Mouse (Mus musculus) adrenal gland, postnatal 4 days (tissue): Measurements from ENCODE around the gene Sel1l3. TPM values are rescaled to one million over a fixed set of nuclear protein-coding genes. Genes with fewer than 3 reads are reported as not detected.

Source experiments
- DNase-seq, 2 experiments: peaks; one replicate each; pipeline ENCODE4 v3.0.0; 2021 to 2022; ENCODE audit warnings: low spot score in 2 of 2, mixed read lengths in 2 of 2
- long read RNA-seq, 2 experiments: library from polyadenylated mRNA; stranded (forward); transcript quantifications; one replicate each; pipeline ENCODE4 v2.0.0; 2021
- total RNA-seq, 2 experiments: library from RNA; stranded (reverse); gene quantifications; 2 replicates each; pipeline ENCODE4 v1.2.3; 2021

The Sel1l3 gene
- 1 to 10 TPM; 7.0 to 8.0 TPM for total RNA-seq
- long read RNA-seq, experiment 1, full-length matches to known transcripts: 1 of 3 reads
- long read RNA-seq, experiment 1, partial matches to known transcripts: 2 of 3 reads
- long read RNA-seq, experiment 1, other reads (novel, unspliced or antisense): 0 of 3 reads
- long read RNA-seq, experiment 2, full-length matches to known transcripts: 2 of 4 reads
- long read RNA-seq, experiment 2, partial matches to known transcripts: 1 of 4 reads
- long read RNA-seq, experiment 2, other reads (novel, unspliced or antisense): 1 of 4 reads

DNA sequence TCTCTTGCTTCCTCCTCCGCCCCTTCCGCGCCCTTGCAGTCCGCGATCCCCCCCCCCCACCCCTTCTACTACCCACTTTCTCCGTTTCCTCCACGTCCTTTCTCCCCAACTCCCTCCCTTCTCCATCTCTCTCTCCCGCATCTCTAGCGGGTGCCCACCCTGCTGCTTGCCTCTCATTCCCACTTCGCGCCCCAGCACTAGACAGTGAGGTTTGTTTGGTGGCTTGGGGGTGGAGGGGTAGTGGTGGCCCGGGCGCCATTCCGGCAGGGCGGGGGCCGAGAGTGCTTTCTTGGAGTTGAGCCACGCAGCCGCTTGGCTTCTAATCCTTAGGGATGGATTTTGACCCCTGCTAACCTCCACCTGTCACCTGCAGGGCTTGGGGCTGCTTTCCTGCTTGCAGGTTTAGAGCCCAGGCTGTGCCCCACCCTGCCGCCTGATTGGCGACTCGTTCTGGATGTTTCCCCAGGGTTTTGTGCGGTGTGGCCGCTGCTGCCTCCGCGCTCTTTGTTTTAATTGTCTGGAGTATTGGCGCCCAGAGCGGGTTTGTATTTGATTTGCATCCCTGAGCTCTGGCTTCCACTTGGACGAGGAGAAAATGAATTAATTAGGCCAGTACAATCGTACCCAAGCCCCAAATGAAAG is at the start of gene Sel1l3:
Gene Sel1l3, minus strand, starts transcription at position 217 of the 642 bp plus-strand sequence.
- no peak for DNase-seq

DNA sequence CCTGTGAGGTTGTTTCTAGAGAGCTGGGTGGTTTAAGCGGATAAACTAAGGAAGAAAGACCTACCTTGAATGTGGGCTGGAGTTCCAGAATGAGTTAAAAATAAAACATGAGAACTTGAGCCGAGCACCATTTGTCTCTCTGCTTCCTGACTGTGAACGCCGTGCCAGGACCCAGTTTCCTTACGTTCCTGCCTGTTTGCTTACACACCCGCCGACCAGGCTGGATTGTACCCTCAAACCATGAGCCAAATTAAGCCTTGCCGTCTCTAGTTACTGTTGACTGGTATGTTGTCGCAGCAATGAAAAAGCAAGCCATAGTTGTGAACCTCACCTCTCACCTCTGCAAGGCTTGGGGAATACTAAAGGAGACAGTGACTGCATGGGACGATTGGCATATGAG is 48.3 kb upstream of the Sel1l3 start:
- DNase-seq: no peak

DNA sequence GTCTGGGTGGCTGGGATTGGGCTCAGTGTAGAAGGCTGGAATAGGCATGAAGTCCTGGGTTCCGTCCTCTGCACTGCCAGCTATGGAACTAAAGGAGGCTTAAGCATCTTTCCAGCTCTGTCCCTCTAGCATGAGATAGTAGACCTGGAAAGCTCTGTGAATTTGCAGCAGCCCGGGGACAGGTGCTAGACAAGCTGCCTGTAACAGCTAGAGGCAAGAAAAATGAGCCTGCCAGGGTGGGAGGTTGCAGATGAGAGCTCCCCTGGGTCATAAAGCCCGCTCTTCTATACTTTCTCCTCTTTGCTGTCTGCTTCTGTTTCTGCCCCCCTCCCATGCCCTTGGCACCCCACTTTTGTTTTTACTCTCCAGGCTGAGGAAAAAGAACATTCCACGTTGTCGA is 46.2 kb upstream of the Sel1l3 start:
- DNase-seq: no peak

DNA sequence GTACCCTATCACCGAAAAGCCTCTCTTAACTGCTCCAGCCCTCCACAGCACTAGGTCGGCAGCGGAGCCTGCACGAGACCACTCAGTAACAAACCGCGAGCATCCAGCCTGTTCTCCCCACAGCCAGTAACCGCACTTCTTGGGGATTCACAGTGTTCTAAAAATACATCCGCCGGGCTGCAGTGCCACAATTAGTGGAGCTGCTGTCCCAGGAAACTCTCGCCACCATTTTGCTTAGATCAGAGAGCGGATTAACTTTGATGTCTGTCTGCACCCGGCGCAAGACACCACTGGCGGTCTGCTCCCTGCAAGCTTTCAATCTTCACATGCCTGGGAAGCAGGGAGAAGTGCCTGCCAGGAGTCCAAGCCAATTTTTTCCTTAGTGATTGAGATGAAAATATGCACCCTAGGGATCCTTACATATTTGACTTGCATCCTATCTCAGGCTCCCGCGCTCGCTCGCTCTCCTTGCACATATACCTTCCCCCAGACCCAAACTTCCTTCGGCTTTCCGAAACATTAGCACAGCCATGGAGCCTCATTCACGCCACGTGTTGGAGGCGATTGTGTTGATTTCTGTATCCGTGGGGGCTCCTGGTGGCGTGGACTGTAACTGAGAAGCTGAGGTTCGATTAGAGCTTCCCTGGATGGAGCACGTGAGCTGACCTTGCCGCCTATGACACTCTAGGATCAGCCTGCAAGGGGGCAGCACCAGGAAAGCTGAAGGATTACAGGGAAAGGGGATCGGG is 44.5 kb upstream of the Sel1l3 start:
- DNase-seq: no peak

DNA sequence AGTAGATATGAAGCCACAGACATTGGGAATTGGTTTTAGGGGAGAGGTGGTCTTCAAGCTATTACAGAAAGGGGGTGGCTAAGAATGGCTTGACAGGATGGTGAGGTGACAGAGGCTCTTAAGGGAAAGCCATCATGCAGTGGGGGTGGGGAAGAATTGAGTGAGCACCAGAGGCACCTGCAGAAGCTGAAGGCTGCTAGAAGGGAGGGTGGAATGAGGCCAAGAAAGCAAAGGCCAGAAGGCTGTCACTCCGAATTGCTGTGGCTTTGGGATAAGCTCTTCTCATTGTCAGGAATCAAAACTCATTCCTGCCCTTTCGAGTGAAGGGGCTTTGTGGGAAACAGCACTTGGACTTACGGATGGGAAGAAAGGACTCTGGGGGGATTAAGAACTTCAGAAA is 41.1 kb upstream of the Sel1l3 start:
- no peak for DNase-seq

DNA sequence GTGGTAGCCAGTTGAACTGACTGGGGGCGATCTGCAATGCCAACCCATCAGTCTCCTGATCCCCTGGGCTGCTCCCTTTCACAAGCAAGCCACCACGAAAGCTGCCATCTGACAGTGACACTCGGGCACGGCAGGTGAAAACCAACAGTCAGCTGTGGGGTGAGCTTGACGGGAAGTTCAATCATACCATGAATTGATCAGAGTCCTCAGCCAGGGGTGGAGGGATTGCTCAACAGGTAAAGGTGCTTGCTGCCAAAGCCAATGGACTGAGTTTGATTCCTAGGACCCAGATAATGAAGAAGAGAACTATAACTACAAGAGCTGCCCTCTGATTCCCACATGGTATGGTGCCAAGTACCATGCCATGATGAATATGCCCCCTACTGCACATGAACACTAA is 40.4 kb upstream of the Sel1l3 start:
- no peak for DNase-seq

DNA sequence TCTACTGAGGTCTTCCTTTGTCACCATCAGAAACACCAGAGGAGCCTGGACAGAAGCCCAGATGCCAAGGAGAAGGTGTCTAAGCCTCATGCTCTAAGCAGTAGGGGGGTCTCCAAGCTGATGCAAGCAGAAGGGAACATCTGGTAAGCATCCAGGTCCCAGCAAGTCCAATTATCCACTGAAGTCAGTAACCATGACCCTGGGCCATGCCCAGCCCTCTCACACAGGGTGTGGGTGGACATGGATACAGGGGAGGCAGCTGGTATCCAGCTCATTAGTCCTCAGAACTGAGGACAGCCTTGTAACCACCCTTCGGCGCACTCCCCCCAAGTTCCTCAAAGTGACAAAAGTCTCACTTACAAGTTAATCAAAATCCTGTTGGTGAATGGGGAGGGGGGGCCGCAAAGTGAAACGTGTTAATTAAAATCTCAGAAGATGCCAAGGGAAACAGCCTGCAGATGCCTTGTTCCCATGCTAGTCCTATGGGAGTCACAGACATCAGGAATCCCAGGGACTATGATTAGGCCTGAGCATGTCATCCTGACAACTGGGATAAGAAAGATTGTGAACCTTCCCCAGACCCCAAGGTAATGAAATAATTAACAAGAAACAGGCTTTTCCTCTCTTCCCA is 35.8 kb upstream of the Sel1l3 start:
- DNase-seq: no peak

DNA sequence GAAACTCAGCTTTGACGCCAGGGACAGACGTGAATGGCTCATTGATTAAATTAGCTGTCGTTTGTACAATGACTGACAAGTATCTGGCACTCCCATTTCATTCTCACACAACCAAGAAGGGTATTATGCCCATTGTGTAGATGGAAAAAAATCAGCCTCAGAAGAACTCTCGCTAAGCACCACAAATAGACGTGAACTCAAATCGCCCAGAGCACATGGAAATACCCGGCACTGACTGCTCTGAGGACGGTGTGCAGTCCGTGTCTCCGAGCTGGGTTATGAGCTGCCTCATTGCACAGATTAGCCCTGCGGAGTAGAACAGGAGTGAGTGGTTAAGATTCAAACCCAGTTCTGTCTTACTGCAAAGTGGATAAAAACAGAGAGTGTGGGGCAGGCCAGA is 34.8 kb upstream of the Sel1l3 start:
- no peak for DNase-seq

DNA sequence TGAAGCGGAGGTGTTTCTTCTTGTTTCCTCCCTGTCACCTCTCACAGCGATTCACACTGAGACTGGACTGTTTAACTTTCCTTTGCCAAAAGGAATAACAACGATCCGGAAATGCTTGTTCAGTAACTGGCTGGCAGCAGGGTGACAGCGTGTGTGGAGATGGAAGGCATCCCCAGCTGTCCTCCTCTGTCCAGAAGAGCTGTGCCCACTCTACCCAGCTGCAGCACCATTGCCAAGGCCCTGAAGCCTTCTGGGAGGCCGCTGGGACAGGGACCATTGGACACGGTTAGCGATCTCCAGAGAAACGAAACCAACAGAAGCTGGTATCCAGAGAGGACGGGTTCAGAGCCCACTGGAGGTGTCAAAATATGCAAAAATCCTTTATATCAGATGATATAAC is 30.2 kb upstream of the Sel1l3 start:
- DNase-seq: no peak

DNA sequence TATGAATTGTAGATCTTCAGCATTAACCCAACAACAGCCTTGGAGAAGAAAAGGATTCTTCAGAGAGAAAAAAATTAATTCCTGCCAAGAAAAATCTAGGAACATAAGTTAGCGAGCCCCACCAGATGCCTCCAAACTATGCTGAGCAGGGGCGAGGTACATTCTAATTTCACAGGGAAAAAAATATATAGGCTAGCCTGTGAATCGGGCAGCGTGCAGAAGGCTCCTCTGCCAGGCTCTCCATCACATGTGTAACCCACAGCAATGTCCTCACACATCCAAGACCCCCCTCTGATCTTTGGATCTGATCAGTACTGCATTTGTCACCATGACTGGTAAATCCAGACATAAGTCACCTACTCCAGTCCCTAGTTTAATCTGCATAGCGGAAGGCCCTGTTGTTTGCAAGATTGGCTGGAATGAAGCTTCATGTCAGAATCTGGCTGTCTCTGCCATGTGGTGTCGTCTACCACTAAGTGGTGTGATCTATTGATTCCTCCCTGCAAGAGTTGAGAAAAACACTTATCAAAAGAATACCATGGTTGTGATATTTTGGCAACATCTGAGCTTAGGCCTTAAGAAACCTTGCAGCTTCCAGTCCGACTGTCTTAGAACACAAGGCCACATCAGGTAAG is 29.3 kb upstream of the Sel1l3 start:
- no peak for DNase-seq

DNA sequence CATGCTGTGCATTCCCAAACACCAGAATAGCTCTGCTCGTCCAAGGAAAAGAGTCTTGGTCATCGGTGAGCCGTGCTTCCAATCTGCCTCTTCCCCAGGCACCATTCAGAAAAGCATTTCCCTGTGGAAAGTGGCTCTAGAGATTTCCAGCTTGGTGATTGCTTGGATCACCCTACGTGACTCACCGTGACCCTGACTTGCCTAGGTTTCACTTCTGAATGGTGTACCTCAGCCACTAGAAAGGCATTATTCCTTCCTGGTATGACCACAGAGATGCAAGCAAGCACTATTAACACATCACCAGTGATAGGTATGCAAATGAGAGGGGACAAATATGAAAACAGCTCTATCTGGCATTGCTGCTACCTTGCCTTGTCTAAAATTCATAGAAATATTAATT is 28.2 kb upstream of the Sel1l3 start:
- no peak for DNase-seq

DNA sequence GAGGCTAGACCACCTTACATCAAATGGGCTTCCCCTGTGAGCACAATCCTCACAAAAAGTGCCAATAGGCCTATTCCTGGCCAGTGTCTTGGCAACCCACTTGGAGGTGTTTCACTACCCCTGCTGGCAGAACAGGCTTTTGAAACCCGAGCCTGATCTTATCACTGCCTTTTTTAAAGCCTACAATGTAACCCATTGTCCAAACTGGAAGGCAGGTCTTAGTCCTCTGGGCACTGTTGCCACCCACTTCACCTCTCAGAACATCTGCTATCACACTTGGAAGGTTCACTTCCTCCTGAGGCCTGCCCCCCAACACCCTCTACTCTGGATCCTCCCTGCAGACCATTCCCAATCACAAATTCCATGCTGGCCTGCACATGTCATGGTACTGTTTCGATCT is 27.4 kb upstream of the Sel1l3 start:
- DNase-seq: no peak

DNA sequence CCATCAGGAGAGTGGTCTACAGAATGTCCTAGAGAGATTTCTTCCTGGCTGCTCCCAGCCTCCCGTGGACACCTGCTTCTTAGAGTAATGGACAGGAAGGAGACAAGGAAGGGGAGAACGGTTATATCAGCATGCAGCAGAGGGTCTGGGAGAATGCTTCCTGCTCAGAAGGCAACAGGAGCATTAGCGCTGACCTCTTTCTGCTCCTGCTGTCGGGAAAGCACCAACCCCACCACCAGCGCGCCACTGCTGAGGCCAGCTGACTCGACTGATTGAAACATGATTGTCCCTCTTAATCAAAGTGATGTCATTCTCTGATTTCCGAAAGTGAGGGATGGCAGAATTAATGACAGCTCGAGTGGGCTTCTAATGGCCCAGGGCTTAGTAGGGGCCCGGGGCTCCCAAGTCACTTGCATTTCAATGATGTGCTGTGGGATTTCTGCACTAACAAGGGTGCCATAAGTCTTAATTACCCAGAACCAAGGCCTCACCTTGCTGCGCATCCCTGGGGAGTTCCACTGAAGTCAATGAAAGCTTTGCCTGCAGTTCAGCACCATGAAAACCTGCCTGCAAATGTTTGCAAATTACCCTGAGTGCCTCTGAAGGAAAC is 26.2 kb upstream of the Sel1l3 start:
- DNase-seq: no peak

DNA sequence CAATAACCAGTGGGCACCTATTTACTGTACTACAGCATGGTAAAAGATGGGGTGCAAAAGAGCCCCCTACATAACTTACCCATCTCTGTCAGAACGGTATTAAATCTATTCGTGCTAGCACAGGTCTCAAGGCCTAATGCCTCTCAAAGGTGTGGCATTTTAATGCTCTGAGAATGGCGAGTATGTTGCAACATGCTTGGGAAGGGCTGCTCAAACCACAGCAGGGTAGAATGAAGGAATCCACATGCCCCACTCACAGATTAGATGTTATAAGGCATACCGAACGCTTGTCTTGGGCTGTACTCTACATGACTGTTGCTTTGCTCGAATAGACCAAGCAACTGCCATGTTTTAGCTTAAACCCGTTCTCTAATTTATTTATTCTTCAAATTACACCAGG is 25.5 kb upstream of the Sel1l3 start:
- DNase-seq: no peak

DNA sequence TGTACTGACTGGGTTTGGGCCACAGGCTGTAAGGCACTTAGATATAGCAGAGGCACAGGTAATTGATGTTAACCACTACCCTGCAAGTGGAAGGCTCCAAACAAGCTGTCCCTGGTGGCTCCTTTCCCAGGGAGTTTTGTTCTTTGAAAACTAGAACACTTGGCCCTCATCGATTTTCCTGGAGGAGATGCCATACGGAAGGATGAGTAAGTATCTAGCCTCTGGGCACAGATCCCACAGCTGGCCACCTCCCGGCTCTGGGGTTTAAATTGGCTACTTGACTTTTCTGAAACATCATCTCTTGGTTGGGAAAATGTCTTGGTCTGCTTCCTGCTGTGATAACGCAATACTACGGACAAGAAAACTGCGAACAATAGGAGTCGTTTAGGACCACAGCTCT is 25.0 kb upstream of the Sel1l3 start:
- DNase-seq: no peak

DNA sequence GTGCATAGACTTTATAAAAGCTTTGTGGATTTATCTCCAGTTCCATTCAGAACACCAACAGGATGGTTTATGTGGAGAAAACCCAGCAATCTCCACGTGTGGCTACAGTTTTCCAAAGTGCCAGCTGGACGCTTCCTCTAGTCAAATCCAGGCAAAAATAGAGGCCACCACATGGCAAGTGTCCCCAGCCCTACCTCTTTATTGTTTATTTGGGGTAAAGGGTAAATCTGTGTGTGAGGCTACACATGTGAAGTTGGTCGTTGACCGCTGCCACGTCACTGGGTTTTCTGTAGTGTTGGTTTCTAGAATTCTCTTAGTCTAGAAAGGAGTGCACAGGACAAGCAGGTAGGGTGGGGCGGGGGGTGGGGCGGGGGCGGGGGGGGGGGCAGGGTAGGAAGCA is 23.0 kb upstream of the Sel1l3 start:
- no peak for DNase-seq

DNA sequence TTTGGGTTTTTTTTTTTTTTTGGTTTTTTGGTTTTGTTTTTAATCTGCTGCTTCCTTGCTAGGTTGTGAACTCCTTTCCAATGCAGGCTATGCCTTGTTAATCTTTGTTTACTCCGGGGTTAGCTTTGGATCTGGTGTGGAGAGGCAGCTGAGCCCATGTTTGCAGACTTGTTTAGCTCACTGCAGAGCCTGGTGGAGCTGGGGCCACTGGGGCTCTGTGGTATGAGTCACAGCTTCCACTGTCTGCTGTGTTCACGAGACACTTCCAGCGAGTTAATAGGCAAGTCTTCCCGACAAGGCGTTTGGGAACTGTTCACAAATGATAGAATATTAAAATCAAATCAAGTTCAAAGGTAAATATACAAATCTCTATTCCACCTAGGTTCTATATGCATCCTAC is 22.4 kb upstream of the Sel1l3 start:
- DNase-seq: no peak

DNA sequence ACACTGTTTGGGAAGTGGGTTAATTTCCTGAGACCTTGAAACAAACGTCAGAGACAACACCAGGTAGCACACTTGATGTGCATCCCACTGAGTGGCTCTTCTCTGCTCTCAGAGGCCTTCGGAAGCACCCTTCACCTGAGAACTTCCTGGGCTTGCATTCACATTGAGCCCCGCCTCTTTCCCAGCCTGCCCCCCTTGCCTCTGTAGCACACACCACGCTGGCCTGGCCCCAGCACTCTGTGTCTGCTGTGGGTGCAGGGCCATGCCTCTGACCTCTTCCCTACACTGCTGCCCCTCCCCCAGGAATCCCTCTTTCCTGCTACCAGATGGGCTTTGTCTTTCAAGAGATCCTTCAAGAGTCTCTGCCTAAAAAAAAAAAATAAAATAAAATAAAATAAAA is 21.8 kb upstream of the Sel1l3 start:
- no peak for DNase-seq

DNA sequence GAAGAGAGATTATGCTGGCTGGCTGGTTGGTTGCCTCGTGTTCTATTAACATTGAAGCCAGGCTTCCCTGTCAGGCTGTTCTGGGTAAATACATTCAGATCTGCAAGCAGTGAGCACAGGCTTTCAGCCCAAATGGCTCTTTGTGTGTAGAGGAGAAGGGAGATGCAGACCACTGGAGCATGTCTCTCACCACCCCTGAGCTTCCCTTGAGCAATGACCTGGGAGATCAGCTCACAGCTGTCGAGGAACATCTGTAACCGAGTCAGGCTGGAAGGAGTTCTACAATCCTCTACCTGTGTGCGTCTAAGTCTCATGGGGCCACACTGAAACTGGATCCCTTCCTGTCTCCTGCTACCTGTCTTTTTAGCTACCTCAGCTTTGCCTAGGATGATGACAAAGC is 16.8 kb upstream of the Sel1l3 start:
- DNase-seq: no peak

DNA sequence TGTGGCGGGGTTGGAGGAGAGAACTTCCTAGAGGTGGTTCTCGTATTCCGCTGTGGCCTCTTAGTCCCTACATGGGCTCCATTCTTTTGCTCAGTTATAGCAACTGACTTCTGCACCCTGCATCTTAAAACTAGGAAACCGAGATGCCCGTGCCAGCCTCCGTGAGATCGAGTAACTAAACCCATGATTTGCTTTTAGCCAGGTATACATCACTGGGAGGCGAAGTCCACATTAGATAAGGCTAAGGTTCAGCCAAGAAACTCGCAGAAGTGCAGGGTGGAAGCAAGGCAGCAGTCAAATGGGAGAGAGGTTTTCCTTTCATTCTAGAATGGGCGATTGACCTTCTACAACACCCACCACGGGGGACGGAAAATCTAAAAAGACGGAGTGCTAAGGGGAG is 11.7 kb upstream of the Sel1l3 start:
- no peak for DNase-seq

DNA sequence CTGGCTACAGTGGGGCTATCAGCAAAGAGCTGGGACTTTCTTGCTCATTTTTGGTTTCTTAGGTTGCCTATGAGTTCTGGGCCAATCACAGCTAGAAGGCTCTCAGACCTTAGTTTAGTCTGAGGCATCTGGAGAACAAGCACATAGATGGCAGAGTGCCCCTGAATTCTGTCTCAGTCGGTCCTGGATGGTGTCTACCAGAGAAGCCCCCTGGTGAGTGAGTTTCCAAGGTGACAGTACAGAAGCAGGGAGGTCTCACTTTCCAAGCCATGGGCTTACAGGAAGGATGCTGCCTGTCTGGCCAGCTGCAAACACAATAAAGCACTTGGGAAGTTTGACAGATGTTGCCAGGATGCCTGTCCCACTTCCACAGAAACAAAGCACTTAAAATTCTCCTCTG is 1.1 kb upstream of the Sel1l3 start:
- no peak for DNase-seq
